Mouse (Mus musculus) kidney, adult 8-10 months (tissue): ENCODE data around the gene Timm8b.
"Not testable (repeated sequence)": the region's sequence is repeated elsewhere in the genome, so short reads cannot be mapped to it uniquely, and the experiment has no call there.

ENCODE experiments used
- DNase-seq, 2 experiments: peaks; one replicate each; pipeline ENCODE4 v3.0.0; 2022

Gene Timm8b

GRCm38 (mm10) chr9:50602055-50602845, 1.5 kb upstream of the Timm8b start:
- DNase-seq = peak in 1 of 2 experiments; percentile 42

- DNase-seq = no peak
Observed at GRCm38 (mm10) chr9:50603998-50604324, 251 bp downstream of the Timm8b start.

GRCm38 (mm10) chr9:50604338-50604737, 628 bp downstream of the Timm8b start:
- DNase-seq = no peak

- DNase-seq = no peak
Observed at GRCm38 (mm10) chr9:50612115-50612514, 8.4 kb downstream of the Timm8b start.

- no peak for DNase-seq
Observed at GRCm38 (mm10) chr9:50616161-50616560, 12.5 kb downstream of the Timm8b start.

- DNase-seq = peak; percentile 87 to 92
Observed at GRCm38 (mm10) chr9:50616766-50617603, 13.3 kb downstream of the Timm8b start, which contains the start of the genes Pih1d2 and Nkapd1. TSS of gene Pih1d2 (plus strand) at chr9:50617321. TSS of gene Nkapd1 (minus strand) at chr9:50617464.

- DNase-seq = no peak
Observed at GRCm38 (mm10) chr9:50617794-50618330, 14.2 kb downstream of the Timm8b start.

GRCm38 (mm10) chr9:50630903-50631302, 27.2 kb downstream of the Timm8b start:
- DNase-seq = not testable (repeated sequence)

- DNase-seq = no peak
Observed at GRCm38 (mm10) chr9:50632016-50632688, 28.4 kb downstream of the Timm8b start.

GRCm38 (mm10) chr9:50633059-50633458, 29.3 kb downstream of the Timm8b start:
- no peak for DNase-seq

GRCm38 (mm10) chr9:50634270-50634669, 30.6 kb downstream of the Timm8b start:
- no peak for DNase-seq

GRCm38 (mm10) chr9:50646826-50647370, 43.2 kb downstream of the Timm8b start:
- DNase-seq = no peak

- DNase-seq = no peak
Observed at GRCm38 (mm10) chr9:50650503-50650902, 46.8 kb downstream of the Timm8b start.
